Mouse (Mus musculus): ENCODE data around the gene Parva.

The Parva gene

GRCm38 (mm10) chr7:112473649-112474435 is 46.5 kb downstream of the Parva start:
- DNase-seq (ENCODE audit: low spot score), result no peak

GRCm38 (mm10) chr7:112479116-112479515 is 51.8 kb downstream of the Parva start:
- DNase-seq (ENCODE audit: low spot score), result no peak

- DNase-seq (ENCODE audit: low spot score), result no peak
Measured at GRCm38 (mm10) chr7:112481031-112481430, 53.7 kb downstream of the Parva start.

- no peak for DNase-seq (ENCODE audit: low spot score)
Measured at GRCm38 (mm10) chr7:112482572-112482971, 55.3 kb downstream of the Parva start.

- DNase-seq (ENCODE audit: low spot score), result no peak
Measured at GRCm38 (mm10) chr7:112483382-112483781, 56.1 kb downstream of the Parva start.

- DNase-seq (ENCODE audit: low spot score), result no peak
Measured at GRCm38 (mm10) chr7:112490825-112491224, 63.5 kb downstream of the Parva start.

GRCm38 (mm10) chr7:112491737-112492136 is 64.4 kb downstream of the Parva start:
- no peak for DNase-seq (ENCODE audit: low spot score)

- no peak for DNase-seq (ENCODE audit: low spot score)
Measured at GRCm38 (mm10) chr7:112495950-112496349, 68.6 kb downstream of the Parva start.

- no peak for DNase-seq (ENCODE audit: low spot score)
Measured at GRCm38 (mm10) chr7:112496921-112497320, 69.6 kb downstream of the Parva start.

- no peak for DNase-seq (ENCODE audit: low spot score)
Measured at GRCm38 (mm10) chr7:112498591-112499301, 71.4 kb downstream of the Parva start.

- DNase-seq (ENCODE audit: low spot score), result no peak
Measured at GRCm38 (mm10) chr7:112499453-112500133, 72.3 kb downstream of the Parva start.

GRCm38 (mm10) chr7:112500134-112500490 is 72.8 kb downstream of the Parva start:
- DNase-seq (ENCODE audit: low spot score), result no peak

- DNase-seq (ENCODE audit: low spot score), result no peak
Measured at GRCm38 (mm10) chr7:112502050-112502809, 74.9 kb downstream of the Parva start.

- no peak for DNase-seq (ENCODE audit: low spot score)
Measured at GRCm38 (mm10) chr7:112502845-112503244, 75.5 kb downstream of the Parva start.

- no peak for DNase-seq (ENCODE audit: low spot score)
Measured at GRCm38 (mm10) chr7:112503448-112503847, 76.1 kb downstream of the Parva start.

GRCm38 (mm10) chr7:112503917-112504316 is 76.6 kb downstream of the Parva start:
- no peak for DNase-seq (ENCODE audit: low spot score)

GRCm38 (mm10) chr7:112509107-112509506 is 81.8 kb downstream of the Parva start:
- no peak for DNase-seq (ENCODE audit: low spot score)

GRCm38 (mm10) chr7:112510336-112511048 is 83.2 kb downstream of the Parva start:
- DNase-seq (ENCODE audit: low spot score), result no peak

GRCm38 (mm10) chr7:112511309-112511708 is 84.0 kb downstream of the Parva start:
- DNase-seq (ENCODE audit: low spot score), result no peak

GRCm38 (mm10) chr7:112512257-112512656 is 85.0 kb downstream of the Parva start:
- DNase-seq (ENCODE audit: low spot score), result no peak

- DNase-seq (ENCODE audit: low spot score), result no peak
Measured at GRCm38 (mm10) chr7:112512895-112513294, 85.6 kb downstream of the Parva start.

Measured in ovary, postnatal 10 days (tissue).